Mouse (Mus musculus) limb, embryonic 13.5 days (tissue): ENCODE data around the gene Naa40. TPM values are rescaled to one million over a fixed set of nuclear protein-coding genes. Genes with fewer than 3 reads are reported as not detected.
A peak's percentile ranks its signal among the peaks of the same experiment; 100 is the strongest.

Experiments
- ATAC-seq: fragments of 200-750 bp; cut with Nextera tagmentation; 2 replicates; pipeline ENCODE4 v1.8.0; 2017; ENCODE audit warnings: low read depth, moderate number of reproducible peaks, moderate TSS enrichment; ENCODE audit not compliant: low FRiP score
- H3K27ac ChIP-seq: fragments of 300-500 bp; sonication (generic); 2 replicates; pipeline ENCODE4 v1.5.1; 2015; ENCODE audit warnings: inconsistent platforms, mild to moderate bottlenecking, moderate library complexity
- H3K27me3 ChIP-seq: fragments of 300-500 bp; sonication (generic); 2 replicates; pipeline ENCODE4 v1.6.1; 2015; ENCODE audit warnings: mild to moderate bottlenecking, inconsistent platforms
- H3K36me3 ChIP-seq: fragments of 300-500 bp; sonication (generic); 2 replicates; pipeline ENCODE4 v1.6.1; 2015; ENCODE audit warnings: inconsistent platforms, mild to moderate bottlenecking, moderate library complexity
- H3K4me1 ChIP-seq: fragments of 300-500 bp; sonication (generic); 2 replicates; pipeline ENCODE4 v1.6.1; 2015; ENCODE audit warnings: inconsistent platforms
- H3K4me2 ChIP-seq: fragments of 300-500 bp; sonication (generic); replicated peaks from 2 replicates; pipeline ENCODE4 v1.6.1; 2015; ENCODE audit warnings: inconsistent platforms, mild to moderate bottlenecking, moderate library complexity
- H3K4me3 ChIP-seq: fragments of 300-500 bp; sonication (generic); 2 replicates; pipeline ENCODE4 v1.5.1; 2015; ENCODE audit warnings: moderate library complexity, mild to moderate bottlenecking, inconsistent platforms
- H3K9ac ChIP-seq: fragments of 300-500 bp; sonication (generic); 2 replicates; pipeline ENCODE4 v1.6.1; 2015; ENCODE audit warnings: mild to moderate bottlenecking, inconsistent platforms
- H3K9me3 ChIP-seq: fragments of 300-500 bp; sonication (generic); 2 replicates; pipeline ENCODE4 v1.6.1; 2016; ENCODE audit warnings: inconsistent platforms
- WGBS: fragments of 180-500 bp; shearing (Covaris S2); methylation state at CpG from one replicate; pipeline ENCODE4 v1.1.7; 2015; 5-methylcytosine and 5-hydroxymethylcytosine counted together
- polyA plus RNA-seq: library from polyadenylated mRNA; unstranded; fragments of >200 nt; fragmentation: Nextera tagmentation; extraction: Ambion mirVana; gene quantifications from 2 replicates; pipeline ENCODE4 v1.2.1, GENCODE M21; 2015

The Naa40 gene
- polyA plus RNA-seq = 58.0 and 60.1 TPM in 2 replicates

- H3K4me3 ChIP-seq = peak within 1 kb of the TSS; percentile 73
- ATAC-seq = peak; percentile 95
- H3K9ac ChIP-seq = peak within 1 kb of the TSS; percentile 86
- H3K27me3 ChIP-seq = no peaks in the 10 kb centered on the region
- WGBS = under 1% methylated on average over 76 of the region's 80 CpGs
- H3K36me3 ChIP-seq = peaks cover 15% of the 10 kb centered on the region
- H3K4me2 ChIP-seq = peak within 1 kb of the TSS; percentile 94
- no peaks in the 10 kb centered on the region for H3K9me3 ChIP-seq
- peak within 1 kb of the TSS; percentile 73; the same call in 1 of the 2 replicates for H3K27ac ChIP-seq
- peaks cover 26% of the 10 kb centered on the region for H3K4me1 ChIP-seq
Measured at GRCm38 (mm10) chr19:7240782-7241690, at the start of gene Naa40. TSS of gene Naa40 (minus strand) at chr19:7241183.

- H3K4me3 ChIP-seq = no peak overlapping the region
- no peak overlapping the region for H3K4me2 ChIP-seq
- H3K9me3 ChIP-seq = no peaks in the 10 kb centered on the region
- no peak overlapping the region for H3K9ac ChIP-seq
- 65% methylated on average over 2 of the region's 2 CpGs for WGBS
- H3K27ac ChIP-seq = no peak overlapping the region
- H3K4me1 ChIP-seq = peaks cover 30% of the 10 kb centered on the region
- H3K36me3 ChIP-seq = peaks cover 42% of the 10 kb centered on the region
- no peak for ATAC-seq
- H3K27me3 ChIP-seq = no peaks in the 10 kb centered on the region
Measured at GRCm38 (mm10) chr19:7289767-7290166, 48.8 kb upstream of the Naa40 start.

GRCm38 (mm10) chr19:7288288-7288687, 47.3 kb upstream of the Naa40 start:
- no peaks in the 10 kb centered on the region for H3K27me3 ChIP-seq
- WGBS = 84% methylated on average over 3 of the region's 3 CpGs
- peaks cover 15% of the 10 kb centered on the region for H3K4me1 ChIP-seq
- H3K4me2 ChIP-seq = no peak overlapping the region
- H3K27ac ChIP-seq = no peak overlapping the region
- H3K36me3 ChIP-seq = peaks cover 57% of the 10 kb centered on the region
- no peaks in the 10 kb centered on the region for H3K9me3 ChIP-seq
- no peak for ATAC-seq
- H3K4me3 ChIP-seq = no peak overlapping the region
- no peak overlapping the region for H3K9ac ChIP-seq

GRCm38 (mm10) chr19:7286563-7287315, 45.8 kb upstream of the Naa40 start:
- no peak for ATAC-seq
- 88% methylated on average over 12 of the region's 12 CpGs for WGBS
- H3K4me1 ChIP-seq = no peaks in the 10 kb centered on the region
- no peak overlapping the region for H3K4me2 ChIP-seq
- peaks cover 72% of the 10 kb centered on the region for H3K36me3 ChIP-seq
- H3K9me3 ChIP-seq = no peaks in the 10 kb centered on the region
- no peaks in the 10 kb centered on the region for H3K27me3 ChIP-seq
- no peak overlapping the region for H3K4me3 ChIP-seq
- no peak overlapping the region for H3K27ac ChIP-seq
- H3K9ac ChIP-seq = no peak overlapping the region

GRCm38 (mm10) chr19:7280557-7281330, 39.8 kb upstream of the Naa40 start:
- Histone ChIP-seq H3K36me3 (peaks cover 96% of the 10 kb centered on the region), H3K4me3 (no peak overlapping the region), H3K9me3 (no peaks in the 10 kb centered on the region), H3K4me2 (no peak overlapping the region), H3K9ac (no peak overlapping the region), H3K27ac (no peak overlapping the region), H3K27me3 (no peaks in the 10 kb centered on the region), H3K4me1 (peaks cover 16% of the 10 kb centered on the region)
- no peak for ATAC-seq
- WGBS = 87% methylated on average over 18 of the region's 18 CpGs

- Histone ChIP-seq H3K27ac (no peak overlapping the region), H3K4me1 (peaks cover 30% of the 10 kb centered on the region), H3K9ac (0 out of 2 replicates have a peak overlapping the region, but pooled peaks have one; percentile 8), H3K27me3 (no peaks in the 10 kb centered on the region), H3K4me2 (no peak overlapping the region), H3K36me3 (peaks cover 96% of the 10 kb centered on the region), H3K9me3 (no peaks in the 10 kb centered on the region), H3K4me3 (no peak overlapping the region)
- WGBS = 28% methylated on average over 6 of the region's 6 CpGs
- ATAC-seq = peak; percentile 42; the same call in 1 of the 2 replicates
Measured at GRCm38 (mm10) chr19:7279114-7279513, 38.1 kb upstream of the Naa40 start.

- ATAC-seq = no peak
- no peaks in the 10 kb centered on the region for H3K27me3 ChIP-seq
- peaks cover 96% of the 10 kb centered on the region for H3K36me3 ChIP-seq
- WGBS = 85% methylated on average over 6 of the region's 6 CpGs
- H3K4me3 ChIP-seq = no peak overlapping the region
- H3K4me1 ChIP-seq = peaks cover 33% of the 10 kb centered on the region
- H3K9ac ChIP-seq = 0 out of 2 replicates have a peak overlapping the region, but pooled peaks have one; percentile 8
- no peaks in the 10 kb centered on the region for H3K9me3 ChIP-seq
- H3K4me2 ChIP-seq = no peak overlapping the region
- H3K27ac ChIP-seq = no peak overlapping the region
Measured at GRCm38 (mm10) chr19:7278200-7278906, 37.4 kb upstream of the Naa40 start.

- Histone ChIP-seq H3K27me3 (no peaks in the 10 kb centered on the region), H3K9me3 (no peaks in the 10 kb centered on the region), H3K4me1 (peaks cover 33% of the 10 kb centered on the region), H3K4me3 (no peak overlapping the region), H3K9ac (peak overlapping the region; percentile 40; the same call in 1 of the 2 replicates), H3K4me2 (no peak overlapping the region), H3K36me3 (peaks cover 96% of the 10 kb centered on the region), H3K27ac (0 out of 2 replicates have a peak overlapping the region, but pooled peaks have one; percentile 48)
- WGBS = 72% methylated on average over 6 of the region's 7 CpGs
- ATAC-seq = no peak
Measured at GRCm38 (mm10) chr19:7276796-7277195, 35.8 kb upstream of the Naa40 start.

GRCm38 (mm10) chr19:7276053-7276659, 35.2 kb upstream of the Naa40 start:
- Histone ChIP-seq H3K4me1 (peaks cover 33% of the 10 kb centered on the region), H3K4me2 (no peak overlapping the region; the same call in 1 of the 2 replicates), H3K27me3 (no peaks in the 10 kb centered on the region), H3K9me3 (no peaks in the 10 kb centered on the region), H3K4me3 (no peak overlapping the region), H3K9ac (peak overlapping the region; percentile 40), H3K27ac (peak overlapping the region; percentile 75), H3K36me3 (peaks cover 96% of the 10 kb centered on the region)
- WGBS = 53% methylated on average over 7 of the region's 7 CpGs
- no peak for ATAC-seq

- ATAC-seq = no peak
- Histone ChIP-seq H3K9me3 (no peaks in the 10 kb centered on the region), H3K4me3 (no peak overlapping the region), H3K36me3 (peaks cover 96% of the 10 kb centered on the region), H3K27me3 (no peaks in the 10 kb centered on the region), H3K9ac (peak overlapping the region; percentile 31), H3K4me1 (peaks cover 39% of the 10 kb centered on the region), H3K4me2 (no peak overlapping the region), H3K27ac (peak overlapping the region; percentile 22; the same call in 1 of the 2 replicates)
- WGBS = 55% methylated on average over 7 of the region's 7 CpGs
Measured at GRCm38 (mm10) chr19:7275131-7275789, 34.3 kb upstream of the Naa40 start.
